Mouse (Mus musculus): ENCODE data around the gene Pdk4.

Pdk4 gene

GRCm38 (mm10) chr6:5447013-5447412 lies 49.1 kb downstream of the Pdk4 start:
- no peak for DNase-seq (ENCODE audit: extremely low spot score, low spot score)

GRCm38 (mm10) chr6:5444331-5444898 lies 51.7 kb downstream of the Pdk4 start:
- no peak for DNase-seq (ENCODE audit: extremely low spot score, low spot score)

- no peak for DNase-seq (ENCODE audit: extremely low spot score, low spot score)
These were observed 52.8 kb downstream of the Pdk4 start for GRCm38 (mm10) chr6:5443104-5443863.

- peak; percentile 26 for DNase-seq (ENCODE audit: extremely low spot score, low spot score)
These were observed 53.6 kb downstream of the Pdk4 start for GRCm38 (mm10) chr6:5442316-5443085.

- no peak for DNase-seq (ENCODE audit: extremely low spot score, low spot score)
These were observed 54.9 kb downstream of the Pdk4 start for GRCm38 (mm10) chr6:5441221-5441620.

- DNase-seq (ENCODE audit: extremely low spot score, low spot score) = no peak
These were observed 58.4 kb downstream of the Pdk4 start for GRCm38 (mm10) chr6:5437757-5438156.

- DNase-seq (ENCODE audit: extremely low spot score, low spot score) = no peak
These were observed 62.2 kb downstream of the Pdk4 start for GRCm38 (mm10) chr6:5433887-5434286.

Data from neural tube, embryonic 10.5 days (tissue).